Mouse (Mus musculus) olfactory bulb, adult 2 months (tissue): ENCODE data around the gene Prkag3. TPM values are rescaled to one million over a fixed set of nuclear protein-coding genes. Genes with fewer than 3 reads are reported as not detected.

ENCODE experiments used
- H3K27ac ChIP-seq: fragments of 200-500 bp; 2 replicates; pipeline ENCODE4 v1.5.1; 2012; ENCODE audit warnings: low read depth, low read length; ENCODE audit not compliant: insufficient read depth
- H3K4me1 ChIP-seq: fragments of 200-500 bp; 2 replicates; pipeline ENCODE4 v1.6.1; 2012; ENCODE audit warnings: low read length; ENCODE audit not compliant: control insufficient read depth, insufficient read depth
- H3K4me3 ChIP-seq: fragments of 200-500 bp; 2 replicates; pipeline ENCODE4 v1.5.1; 2012; ENCODE audit warnings: mild to moderate bottlenecking, low read depth, low read length, moderate library complexity; ENCODE audit not compliant: insufficient read depth
- CTCF ChIP-seq: fragments of 200-500 bp; IDR thresholded peaks from 2 replicates; pipeline ENCODE4 v1.5.1; 2012; ENCODE audit warnings: low read depth, mild to moderate bottlenecking, low read length, moderate library complexity; ENCODE audit not compliant: insufficient read depth
- POLR2A ChIP-seq: fragments of 200-500 bp; IDR thresholded peaks from 2 replicates; pipeline ENCODE4 v1.6.1; 2012; ENCODE audit warnings: mild to moderate bottlenecking, low read depth, low read length, moderate library complexity; ENCODE audit not compliant: insufficient read depth
- WGBS: fragments of 180-500 bp; shearing (Covaris S2); methylation state at CpG from one replicate; pipeline ENCODE4 v1.1.7; 2018; 5-methylcytosine and 5-hydroxymethylcytosine counted together
- polyA plus RNA-seq: library from polyadenylated mRNA; stranded (reverse); fragments of >200 nt; gene quantifications from 2 replicates; pipeline ENCODE4 v1.2.4, GENCODE M21; 2012; ENCODE audit warnings: low replicate concordance; ENCODE audit not compliant: missing spikeins, insufficient read depth, insufficient read length

Prkag3 gene
- polyA plus RNA-seq, 1 experiment = not detected

GRCm38 (mm10) chr1:74712461-74713098 is 36.4 kb downstream of the Prkag3 start:
- Histone ChIP-seq H3K27ac (no peak overlapping the region), H3K4me3 (no peak overlapping the region), H3K4me1 (peaks cover 11% of the 10 kb centered on the region)
- 64% methylated on average over 5 of the region's 5 CpGs for WGBS
- no peak for TF ChIP-seq POLR2A
- no peak for TF ChIP-seq CTCF

- 75% methylated on average over 4 of the region's 4 CpGs for WGBS
- H3K4me1 ChIP-seq = peaks cover 11% of the 10 kb centered on the region
These were observed 37.0 kb downstream of the Prkag3 start for GRCm38 (mm10) chr1:74712046-74712445.

GRCm38 (mm10) chr1:74709566-74709965 is 39.5 kb downstream of the Prkag3 start:
- Histone ChIP-seq H3K4me3 (no peak overlapping the region), H3K27ac (no peak overlapping the region), H3K4me1 (peaks cover 11% of the 10 kb centered on the region)
- WGBS = 50% methylated on average over 6 of the region's 6 CpGs
- TF ChIP-seq POLR2A (no peak), CTCF (no peak)

More at GRCm38 (mm10) chr1:74712046-74712445, 37.0 kb downstream of the Prkag3 start:
- TF ChIP-seq CTCF = no peak
- no peak for TF ChIP-seq POLR2A
- no peak overlapping the region for H3K27ac ChIP-seq
- H3K4me3 ChIP-seq = no peak overlapping the region

- TF ChIP-seq CTCF (no peak), POLR2A (no peak)
- no peak overlapping the region for H3K4me3 ChIP-seq
- no peaks in the 10 kb centered on the region for H3K4me1 ChIP-seq
- 86% methylated on average over 5 of the region's 5 CpGs for WGBS
- H3K27ac ChIP-seq = no peak overlapping the region
These were observed 44.0 kb downstream of the Prkag3 start for GRCm38 (mm10) chr1:74705016-74705415.

- H3K4me1 ChIP-seq = no peaks in the 10 kb centered on the region
- H3K4me3 ChIP-seq = no peak overlapping the region
- no peak overlapping the region for H3K27ac ChIP-seq
- TF ChIP-seq CTCF = no peak
- no peak for TF ChIP-seq POLR2A
- 57% methylated on average over 3 of the region's 3 CpGs for WGBS
These were observed 44.9 kb downstream of the Prkag3 start for GRCm38 (mm10) chr1:74704156-74704555.

GRCm38 (mm10) chr1:74702142-74702553 is 46.9 kb downstream of the Prkag3 start:
- Histone ChIP-seq H3K4me1 (no peaks in the 10 kb centered on the region), H3K4me3 (no peak overlapping the region), H3K27ac (no peak overlapping the region)
- 91% methylated on average over 6 of the region's 6 CpGs for WGBS
- TF ChIP-seq CTCF (no peak), POLR2A (no peak)

- WGBS = 93% methylated on average over 1 of the region's 1 CpGs
- no peak for TF ChIP-seq POLR2A
- no peak for TF ChIP-seq CTCF
These were observed 50.2 kb downstream of the Prkag3 start for GRCm38 (mm10) chr1:74698791-74699190.

GRCm38 (mm10) chr1:74698353-74698752 is 50.7 kb downstream of the Prkag3 start:
- TF ChIP-seq CTCF (no peak), POLR2A (no peak)
- no peak overlapping the region for H3K27ac ChIP-seq
- H3K4me3 ChIP-seq = no peak overlapping the region
- 96% methylated on average over 1 of the region's 1 CpGs for WGBS
- no peaks in the 10 kb centered on the region for H3K4me1 ChIP-seq

More at GRCm38 (mm10) chr1:74698791-74699190, 50.2 kb downstream of the Prkag3 start:
- no peaks in the 10 kb centered on the region for H3K4me1 ChIP-seq
- no peak overlapping the region for H3K27ac ChIP-seq
- no peak overlapping the region for H3K4me3 ChIP-seq

GRCm38 (mm10) chr1:74697416-74697815 is 51.6 kb downstream of the Prkag3 start:
- Histone ChIP-seq H3K4me3 (no peak overlapping the region), H3K27ac (no peak overlapping the region), H3K4me1 (no peaks in the 10 kb centered on the region)
- TF ChIP-seq POLR2A (no peak), CTCF (no peak)
- WGBS = 95% methylated on average over 6 of the region's 6 CpGs
